Mouse (Mus musculus) lung, embryonic 15.5 days (tissue): ENCODE measurements around the gene Sacm1l. TPM values are rescaled to one million over a fixed set of nuclear protein-coding genes. Genes with fewer than 3 reads are reported as not detected.
A peak's percentile ranks its signal among the peaks of the same experiment; 100 is the strongest.

ENCODE experiments used
- ATAC-seq: fragments of 200-750 bp; cut with Nextera tagmentation; 2 replicates; pipeline ENCODE4 v1.8.0; 2017; ENCODE audit warnings: moderate number of reproducible peaks, borderline replicate concordance; ENCODE audit not compliant: low FRiP score, low TSS enrichment; ENCODE audit errors: extremely low read depth
- H3K27ac ChIP-seq: fragments of 300-500 bp; sonication (generic); 2 replicates; pipeline ENCODE4 v1.5.1; 2015; ENCODE audit warnings: moderate library complexity, mild to moderate bottlenecking, inconsistent platforms
- H3K27me3 ChIP-seq: fragments of 300-500 bp; sonication (generic); 2 replicates; pipeline ENCODE4 v1.6.1; 2015; ENCODE audit warnings: inconsistent platforms
- H3K36me3 ChIP-seq: fragments of 300-500 bp; sonication (generic); 2 replicates; pipeline ENCODE4 v1.6.1; 2015; ENCODE audit warnings: inconsistent platforms
- H3K4me1 ChIP-seq: fragments of 300-500 bp; sonication (generic); 2 replicates; pipeline ENCODE4 v1.6.1; 2015; ENCODE audit warnings: inconsistent platforms
- H3K4me2 ChIP-seq: fragments of 300-500 bp; sonication (generic); 2 replicates; pipeline ENCODE4 v1.6.1; 2015; ENCODE audit warnings: inconsistent platforms, mild to moderate bottlenecking, moderate library complexity
- H3K4me3 ChIP-seq: fragments of 300-500 bp; sonication (generic); 2 replicates; pipeline ENCODE4 v1.5.1; 2015; ENCODE audit warnings: mild to moderate bottlenecking, inconsistent platforms
- H3K9ac ChIP-seq: fragments of 300-500 bp; sonication (generic); 2 replicates; pipeline ENCODE4 v1.6.1; 2015; ENCODE audit warnings: inconsistent platforms
- H3K9me3 ChIP-seq: fragments of 300-500 bp; sonication (generic); 2 replicates; pipeline ENCODE4 v1.6.1; 2016; ENCODE audit warnings: inconsistent platforms
- WGBS: fragments of 180-500 bp; shearing (Covaris S2); methylation state at CpG from one replicate; pipeline ENCODE4 v1.1.7; 2015; 5-methylcytosine and 5-hydroxymethylcytosine counted together
- polyA plus RNA-seq: library from polyadenylated mRNA; unstranded; fragments of >200 nt; fragmentation: Nextera tagmentation; extraction: Ambion mirVana; gene quantifications from 2 replicates; pipeline ENCODE4 v1.2.1, GENCODE M21; 2015

Gene Sacm1l
- polyA plus RNA-seq, 1 experiment from 2014 or later, result 53.6 TPM

DNA sequence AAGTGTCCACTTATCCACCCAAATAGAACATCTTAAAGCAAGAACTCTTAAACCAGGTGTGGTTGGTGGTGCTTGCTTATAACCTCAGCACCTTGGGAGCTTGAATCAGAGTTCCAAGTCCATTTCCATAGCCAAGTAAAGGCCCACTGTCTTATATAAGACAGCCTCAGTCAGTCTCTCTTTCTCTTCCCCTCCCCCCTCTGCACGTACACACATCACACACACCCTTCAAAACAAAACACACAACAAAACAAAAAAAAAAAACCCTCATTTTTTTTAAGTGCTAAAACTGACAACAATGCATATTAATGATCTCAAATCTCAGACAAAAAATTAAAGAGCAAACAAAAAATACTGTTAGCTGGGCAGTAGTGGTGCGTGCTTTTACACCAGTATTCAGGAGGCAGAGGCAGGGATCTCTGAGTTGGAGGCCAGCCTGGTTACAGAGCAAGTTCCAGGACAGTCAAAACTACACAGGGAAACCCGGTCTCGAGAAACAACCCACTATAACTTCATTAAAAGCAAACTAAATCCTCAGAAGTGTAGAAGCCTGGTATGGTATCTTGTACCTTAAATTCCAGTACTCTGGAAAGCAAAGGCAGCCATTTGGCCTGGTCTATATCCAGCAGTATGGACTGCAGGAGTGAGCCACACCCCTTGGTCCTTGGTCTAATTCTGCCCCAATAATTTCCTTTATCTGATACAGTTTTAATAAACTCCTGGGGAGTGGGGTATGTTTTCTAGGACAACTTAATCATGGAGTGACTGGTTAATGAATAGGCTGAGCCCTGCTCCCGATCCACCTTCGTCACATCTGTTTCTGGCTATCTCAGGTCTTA lies 1.3 kb upstream of the Sacm1l start:
- WGBS, result 24% methylated on average over 6 of the region's 6 CpGs
- no peaks in the 10 kb centered on the region for H3K27me3 ChIP-seq
- no peak for ATAC-seq
- no peaks in the 10 kb centered on the region for H3K36me3 ChIP-seq
- H3K4me2 ChIP-seq, result peak overlapping the region; percentile 74
- no peaks in the 10 kb centered on the region for H3K9me3 ChIP-seq
- peak overlapping the region; percentile 59 for H3K9ac ChIP-seq
- peaks cover 29% of the 10 kb centered on the region for H3K4me1 ChIP-seq
- H3K4me3 ChIP-seq, result peak overlapping the region; percentile 96
- peak overlapping the region; percentile 93 for H3K27ac ChIP-seq

DNA sequence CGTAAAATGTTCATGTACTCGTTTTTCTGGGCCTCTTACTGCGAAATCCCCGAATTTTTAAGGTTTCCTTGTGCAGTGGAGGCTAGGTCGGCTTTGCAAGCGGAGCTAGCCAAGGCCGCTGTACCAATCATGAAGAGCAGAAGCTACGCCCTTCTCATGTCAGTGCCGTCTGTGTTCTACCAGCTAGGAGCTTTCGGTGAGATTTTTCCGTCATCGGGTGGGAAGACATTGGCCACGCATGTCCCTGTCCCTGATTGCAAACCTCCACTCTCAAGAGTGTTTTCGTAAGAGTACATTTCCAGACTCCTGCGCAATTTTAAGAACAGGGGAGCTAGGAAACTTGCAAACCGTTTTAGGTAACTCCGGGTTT lies 648 bp upstream of the Sacm1l start:
- Histone ChIP-seq H3K9me3 (no peaks in the 10 kb centered on the region), H3K4me2 (peak overlapping the region; percentile 74), H3K9ac (peak overlapping the region; percentile 59), H3K4me1 (peaks cover 29% of the 10 kb centered on the region), H3K36me3 (no peaks in the 10 kb centered on the region), H3K27ac (peak overlapping the region; percentile 93), H3K4me3 (peak overlapping the region; percentile 96), H3K27me3 (no peaks in the 10 kb centered on the region)
- ATAC-seq, result peak; percentile 23; the same call in 1 of the 2 replicates
- WGBS, result under 1% methylated on average over 17 of the region's 17 CpGs

DNA sequence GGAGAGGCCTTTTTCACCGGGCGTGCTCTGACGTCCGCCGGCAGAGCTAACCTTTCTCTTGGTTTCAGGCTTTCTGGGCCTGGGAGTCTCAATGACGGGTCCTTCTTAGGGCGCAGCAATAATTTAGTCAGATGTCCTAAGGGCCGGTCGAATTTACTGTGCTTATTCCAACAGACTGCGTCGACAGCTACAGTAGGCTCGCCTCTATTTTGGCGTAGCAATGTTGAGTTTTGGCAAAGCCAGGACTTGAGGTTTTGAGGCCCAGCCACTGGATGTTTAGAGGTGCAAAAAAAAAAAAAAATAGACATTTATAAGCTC lies 558 bp downstream of the Sacm1l start:
- Histone ChIP-seq H3K4me3 (peak overlapping the region; percentile 96), H3K4me2 (peak overlapping the region; percentile 63), H3K27me3 (no peaks in the 10 kb centered on the region), H3K9ac (peak overlapping the region; percentile 98), H3K36me3 (no peaks in the 10 kb centered on the region), H3K27ac (peak overlapping the region; percentile 95), H3K4me1 (peaks cover 24% of the 10 kb centered on the region), H3K9me3 (no peaks in the 10 kb centered on the region)
- under 1% methylated on average over 13 of the region's 13 CpGs for WGBS
- no peak; the same call in 1 of the 2 replicates for ATAC-seq

DNA sequence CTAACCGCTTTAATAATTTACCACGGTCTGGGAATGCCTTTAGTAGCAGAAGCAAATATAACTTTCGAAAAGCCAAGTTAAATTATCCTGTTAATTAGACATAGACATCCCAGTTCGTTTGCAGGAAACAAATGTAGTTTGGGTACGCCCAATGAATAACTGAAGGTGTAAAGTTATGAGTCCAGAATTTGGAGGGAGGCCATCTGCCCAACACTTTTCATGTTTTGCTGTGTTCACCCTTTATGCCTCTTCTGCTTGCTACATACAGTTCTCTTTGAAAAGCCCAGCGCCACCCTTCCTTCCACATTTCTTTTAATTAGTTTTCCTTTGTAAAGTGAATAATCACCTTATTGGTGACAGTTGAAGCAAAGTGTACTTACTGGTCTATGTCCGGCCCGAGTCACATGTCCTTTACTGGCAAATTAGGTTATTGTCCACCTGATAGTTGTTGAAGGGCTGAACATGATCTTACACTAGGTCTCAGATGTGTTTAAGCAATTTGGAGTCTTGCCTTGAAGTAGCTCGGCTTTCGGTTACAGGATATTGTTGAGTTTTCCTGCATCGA lies 1.1 kb downstream of the Sacm1l start:
- H3K4me1 ChIP-seq, result peaks cover 24% of the 10 kb centered on the region
- ATAC-seq, result no peak
- WGBS, result 27% methylated on average over 11 of the region's 11 CpGs
- H3K4me3 ChIP-seq, result peak overlapping the region; percentile 96
- H3K36me3 ChIP-seq, result no peaks in the 10 kb centered on the region
- H3K9me3 ChIP-seq, result no peaks in the 10 kb centered on the region
- H3K27ac ChIP-seq, result 0 out of 2 replicates have a peak overlapping the region, but pooled peaks have one; percentile 95
- H3K27me3 ChIP-seq, result no peaks in the 10 kb centered on the region
- peak overlapping the region; percentile 63 for H3K4me2 ChIP-seq
- peak overlapping the region; percentile 98 for H3K9ac ChIP-seq

DNA sequence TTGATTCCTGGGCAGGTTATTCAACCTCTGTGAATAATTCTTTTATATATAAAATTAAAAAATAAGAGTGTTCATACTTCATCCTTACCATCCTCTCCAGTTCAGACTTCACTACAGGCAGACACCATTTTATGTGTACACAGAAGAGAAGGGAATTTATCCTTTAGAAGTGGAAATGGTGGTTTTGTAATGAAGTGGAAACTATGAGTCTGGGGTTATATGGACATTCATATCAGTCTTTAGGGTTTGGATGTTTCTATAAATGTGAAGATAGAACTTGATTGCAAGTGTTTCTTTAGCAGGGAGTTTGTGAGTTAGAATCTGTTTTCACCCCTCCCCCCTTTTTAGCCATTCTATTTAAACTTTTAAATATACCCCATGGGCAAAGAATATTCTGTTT lies 1.7 kb downstream of the Sacm1l start:
- H3K27ac ChIP-seq, result no peak overlapping the region
- H3K4me2 ChIP-seq, result peak overlapping the region; percentile 63
- no peak for ATAC-seq
- H3K4me3 ChIP-seq, result peak overlapping the region; percentile 96
- H3K9me3 ChIP-seq, result no peaks in the 10 kb centered on the region
- no peaks in the 10 kb centered on the region for H3K36me3 ChIP-seq
- H3K9ac ChIP-seq, result peak overlapping the region; percentile 98; the same call in 1 of the 2 replicates
- H3K4me1 ChIP-seq, result peaks cover 24% of the 10 kb centered on the region
- H3K27me3 ChIP-seq, result no peaks in the 10 kb centered on the region

DNA sequence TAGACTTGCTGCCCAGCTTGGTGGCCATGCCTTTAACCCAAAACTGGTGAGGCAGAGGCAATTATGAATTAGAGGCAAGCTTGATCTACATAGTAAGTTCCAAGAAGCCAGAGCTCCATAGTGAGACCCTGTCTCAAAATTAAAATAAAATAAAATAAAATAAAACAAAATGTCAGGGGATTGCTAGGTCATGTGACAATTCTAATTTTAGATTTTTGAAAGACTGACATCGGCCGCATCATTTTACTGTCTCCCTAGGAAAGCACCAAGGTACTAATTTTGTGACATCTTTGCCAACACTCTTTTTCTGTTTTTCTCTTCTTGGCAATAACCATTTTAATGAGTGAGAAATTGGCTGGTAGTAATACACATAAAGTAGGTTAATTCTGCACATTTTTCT lies 7.1 kb downstream of the Sacm1l start:
- H3K4me2 ChIP-seq, result no peak overlapping the region
- no peak for ATAC-seq
- WGBS, result 89% methylated on average over 2 of the region's 2 CpGs
- no peak overlapping the region for H3K9ac ChIP-seq
- H3K4me3 ChIP-seq, result no peak overlapping the region
- no peaks in the 10 kb centered on the region for H3K36me3 ChIP-seq
- no peak overlapping the region for H3K27ac ChIP-seq
- peaks cover 5% of the 10 kb centered on the region; the same call in 1 of the 2 replicates for H3K4me1 ChIP-seq
- H3K27me3 ChIP-seq, result no peaks in the 10 kb centered on the region
- H3K9me3 ChIP-seq, result no peaks in the 10 kb centered on the region

DNA sequence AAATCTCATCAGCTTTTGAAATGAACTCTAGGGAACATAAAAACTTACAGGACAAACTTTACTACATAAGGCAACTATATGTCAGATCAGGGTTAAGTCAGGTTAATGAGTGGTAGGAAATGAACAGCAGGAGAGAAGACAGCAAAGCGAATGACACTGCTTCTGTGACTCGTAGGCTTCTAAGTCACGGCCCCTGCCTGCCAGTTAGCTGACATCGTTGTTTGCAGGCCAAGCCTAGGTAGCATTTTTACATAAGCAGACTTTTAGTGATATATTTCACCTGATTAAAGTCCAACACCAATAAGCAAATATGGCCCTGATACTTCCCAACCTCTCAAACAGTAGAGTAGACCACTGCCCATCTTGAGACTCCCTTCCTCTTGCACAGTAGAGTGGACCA lies 8.6 kb downstream of the Sacm1l start:
- no peak overlapping the region for H3K4me2 ChIP-seq
- no peaks in the 10 kb centered on the region for H3K4me1 ChIP-seq
- H3K9ac ChIP-seq, result no peak overlapping the region
- H3K27ac ChIP-seq, result no peak overlapping the region
- no peaks in the 10 kb centered on the region for H3K27me3 ChIP-seq
- WGBS, result 71% methylated on average over 4 of the region's 4 CpGs
- H3K9me3 ChIP-seq, result no peaks in the 10 kb centered on the region
- H3K36me3 ChIP-seq, result no peaks in the 10 kb centered on the region
- H3K4me3 ChIP-seq, result no peak overlapping the region
- no peak for ATAC-seq

DNA sequence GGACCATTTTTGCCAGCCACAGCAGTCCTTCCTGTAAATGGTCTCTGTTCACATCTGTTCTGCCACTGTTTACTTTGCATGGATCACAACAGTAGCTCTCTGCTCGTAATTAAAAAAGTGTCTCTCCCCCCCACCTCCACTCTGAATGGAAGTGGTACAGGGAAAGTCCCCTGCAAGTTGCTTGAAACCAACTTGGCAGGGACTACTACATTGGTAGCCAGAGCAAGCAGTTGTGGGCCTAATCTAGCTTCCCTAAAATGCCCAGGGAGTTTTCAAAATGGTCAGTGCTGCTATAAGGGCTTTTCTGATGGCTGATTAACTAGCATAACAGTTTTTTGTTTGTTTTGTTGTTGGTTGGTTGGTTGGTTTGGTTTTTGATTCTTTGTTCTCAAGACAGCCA lies 9.5 kb downstream of the Sacm1l start:
- H3K27me3 ChIP-seq, result no peaks in the 10 kb centered on the region
- H3K9me3 ChIP-seq, result no peaks in the 10 kb centered on the region
- no peak for ATAC-seq
- peaks cover 3% of the 10 kb centered on the region; the same call in 1 of the 2 replicates for H3K36me3 ChIP-seq
- 36% methylated on average over 1 of the region's 1 CpGs for WGBS
- no peak overlapping the region for H3K4me2 ChIP-seq
- no peak overlapping the region for H3K27ac ChIP-seq
- no peak overlapping the region for H3K9ac ChIP-seq
- no peak overlapping the region for H3K4me3 ChIP-seq
- H3K4me1 ChIP-seq, result no peaks in the 10 kb centered on the region

DNA sequence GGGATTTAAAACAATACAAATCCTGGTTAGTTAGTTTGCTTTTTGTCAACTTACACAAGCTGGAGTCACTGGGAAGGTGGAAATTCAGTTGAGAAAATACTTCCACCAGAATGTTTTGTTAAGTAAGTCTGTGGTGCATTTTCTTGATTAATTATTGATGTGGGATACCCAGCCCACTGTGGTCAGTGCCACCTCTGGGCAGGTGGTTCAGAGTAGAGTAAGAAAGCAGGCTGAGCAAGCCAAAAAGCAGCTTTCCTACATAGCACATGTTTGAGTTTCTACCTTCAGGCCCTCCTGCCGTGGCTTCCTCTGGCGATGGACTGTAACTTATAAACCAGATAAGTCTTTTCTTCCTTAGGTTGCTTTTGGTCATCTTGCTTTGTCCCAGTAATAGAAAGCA lies 10.3 kb downstream of the Sacm1l start:
- H3K9me3 ChIP-seq, result no peaks in the 10 kb centered on the region

DNA sequence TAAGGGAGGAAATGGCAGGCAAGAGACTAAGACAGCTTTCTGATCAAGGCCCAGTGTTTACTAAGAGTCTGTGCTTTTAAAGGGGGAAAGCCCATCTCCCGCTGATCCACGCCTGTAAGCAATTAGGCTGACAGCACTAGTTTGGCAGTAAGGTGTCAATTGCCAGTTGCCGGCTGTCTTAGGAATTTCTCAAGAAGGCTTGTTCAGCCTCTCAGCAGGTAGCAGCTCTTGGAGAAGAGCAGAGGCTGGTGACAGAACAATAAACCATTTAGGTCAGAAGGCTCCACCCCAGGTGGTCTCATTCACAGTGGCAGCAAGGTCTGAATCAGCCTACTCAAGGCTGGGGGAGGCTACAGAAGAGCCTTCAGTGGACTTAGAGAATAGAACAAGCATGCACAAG lies 25.0 kb downstream of the Sacm1l start:
- Histone ChIP-seq H3K4me1 (no peaks in the 10 kb centered on the region), H3K9me3 (no peaks in the 10 kb centered on the region), H3K27ac (no peak overlapping the region), H3K9ac (no peak overlapping the region), H3K4me3 (no peak overlapping the region), H3K4me2 (no peak overlapping the region), H3K36me3 (peaks cover 51% of the 10 kb centered on the region), H3K27me3 (no peaks in the 10 kb centered on the region)
- no peak for ATAC-seq
- 34% methylated on average over 3 of the region's 3 CpGs for WGBS

More for the DNA sequence above, 10.3 kb downstream of the Sacm1l start:
- peaks cover 3% of the 10 kb centered on the region; the same call in 1 of the 2 replicates for H3K36me3 ChIP-seq
- WGBS, result 60% methylated on average over 2 of the region's 2 CpGs
- H3K4me3 ChIP-seq, result no peak overlapping the region
- no peak overlapping the region for H3K27ac ChIP-seq
- H3K27me3 ChIP-seq, result no peaks in the 10 kb centered on the region
- ATAC-seq, result no peak
- H3K9ac ChIP-seq, result no peak overlapping the region
- no peak overlapping the region for H3K4me2 ChIP-seq
- H3K4me1 ChIP-seq, result no peaks in the 10 kb centered on the region

DNA sequence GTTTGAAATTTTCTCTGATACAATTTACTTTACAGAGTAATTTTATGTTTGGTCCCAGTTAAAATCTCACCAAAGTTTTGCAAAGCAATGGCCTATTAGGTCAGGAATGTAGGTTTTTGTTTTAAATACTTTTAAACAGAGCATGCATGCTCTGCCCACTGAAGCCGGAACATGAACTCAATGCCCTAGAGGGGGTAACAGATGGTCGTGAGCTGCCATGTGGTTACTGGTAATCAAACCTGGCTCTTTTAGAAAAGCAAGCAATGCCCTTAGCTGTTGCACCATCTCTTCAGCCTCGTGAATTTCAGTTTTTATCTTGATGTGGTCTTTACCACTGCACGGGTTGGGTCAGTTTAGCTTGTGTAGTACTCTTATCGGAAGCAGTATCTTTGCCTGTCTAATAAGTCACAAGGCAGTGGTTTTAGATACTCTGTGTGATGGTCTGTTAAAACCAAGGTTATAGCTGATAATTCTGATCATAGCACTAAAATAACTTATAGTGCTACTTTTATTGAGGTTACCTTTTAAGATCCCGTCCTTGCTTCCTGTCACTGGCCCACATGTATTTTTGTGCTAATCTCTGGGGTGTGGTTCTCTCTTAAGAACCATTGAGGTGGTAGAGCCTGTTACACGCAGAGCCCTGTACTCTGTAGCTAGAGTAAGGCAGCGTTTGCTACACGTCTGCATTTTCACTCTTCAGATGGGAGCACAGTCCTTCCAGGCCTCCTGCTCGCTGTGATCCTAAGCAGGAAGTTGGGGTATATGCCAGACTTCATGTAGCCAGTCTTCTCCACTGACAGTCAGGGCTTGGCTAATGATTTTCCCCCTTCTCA lies 48.0 kb downstream of the Sacm1l start:
- 87% methylated on average over 10 of the region's 10 CpGs for WGBS
- H3K4me3 ChIP-seq, result no peak overlapping the region
- H3K4me2 ChIP-seq, result no peak overlapping the region
- H3K9me3 ChIP-seq, result no peaks in the 10 kb centered on the region
- H3K36me3 ChIP-seq, result peaks cover 36% of the 10 kb centered on the region
- ATAC-seq, result no peak
- no peak overlapping the region for H3K9ac ChIP-seq
- no peaks in the 10 kb centered on the region for H3K27me3 ChIP-seq
- no peaks in the 10 kb centered on the region for H3K4me1 ChIP-seq
- H3K27ac ChIP-seq, result no peak overlapping the region
